Mouse (Mus musculus) natural killer cell, adult 2 months (primary cell): ENCODE results near the gene Gm4214.
"Not testable (repeated sequence)": the region's sequence is repeated elsewhere in the genome, so short reads cannot be mapped to it uniquely, and the experiment has no call there.

Experiments
- DNase-seq, 2 experiments: peaks; one replicate each; pipeline ENCODE4 v3.0.0; 2022; ENCODE audit warnings: low spot score in 2 of 2

Gm4214 gene

GRCm38 (mm10) chr7:22984573-22984972 lies at the start of gene Gm4214:
Gene Gm4214, minus strand, starts transcription at chr7:22984673.
- not testable (repeated sequence) for DNase-seq

DNA sequence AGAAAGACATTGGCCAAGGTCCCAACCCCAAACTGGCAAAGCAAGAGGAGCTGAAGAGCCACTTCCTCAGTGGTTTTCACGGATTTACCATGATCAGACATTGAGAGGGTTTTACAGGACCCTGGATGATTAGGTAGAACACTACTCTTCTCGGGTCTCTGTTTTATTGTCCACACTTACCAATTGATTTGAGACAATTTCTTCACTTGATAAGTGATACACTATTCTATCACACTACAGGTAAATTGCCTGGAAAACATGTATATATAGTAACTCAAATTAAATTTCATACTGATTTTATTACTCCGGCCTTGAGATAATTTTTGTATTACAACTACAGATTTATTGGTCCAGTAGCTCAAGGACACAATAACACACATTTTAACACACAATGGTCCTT lies 35.4 kb upstream of the Gm4214 start, which contains the start of gene Gm4216:
TSS of gene Gm4216 (minus strand) at position 101 of the 400 bp plus-strand sequence.
- DNase-seq = not testable (repeated sequence)
